ENCODE assay signal across 25 mouse cellular contexts in genomic region chr14:60885361-60885950, GRCm38 (mm10).
DNase-seq lines count a peak whose midpoint lies in the region; ATAC-seq and TF ChIP-seq lines count a peak whose summit lies in the region.
"Had no signal": no experiment of that assay in that cellular context is flagged by ENCODE, and none has a peak within 500 bp of the region (broad histone marks: within the 10 kb centered on the region; RNA-seq: fewer than 3 reads in every experiment).

No protein-coding gene starts in this region.

- intact Hi-C loops in left cerebral cortex, postnatal 4 days (cut with DNase I) = no loop called here
- intact Hi-C loops in left cerebral cortex, postnatal 14 days (cut with DNase I) = no loop called here

- peaks cover 4% of the 10 kb centered on the region for H3K4me1 ChIP-seq in cerebellum, adult 2 months (ENCODE audit: control insufficient read depth, insufficient read depth, low read length)
- H3K4me1 ChIP-seq in hindbrain, embryonic 16.5 days (ENCODE audit: control insufficient read depth, insufficient read depth, low read depth, low read length) = no peaks in the 10 kb centered on the region
- H3K4me1 ChIP-seq: embryonic facial prominence, embryonic 12.5 days; heart, embryonic 15.5 days; limb, embryonic 12.5 days; midbrain, embryonic 12.5 days; neural tube, embryonic 12.5 days had no signal

- no peak for TF ChIP-seq CTCF in cerebellum, adult 2 months (IDR thresholded peaks at IDR 0.05; ENCODE audit: borderline replicate concordance, insufficient read depth, low read depth, low read length)

- H3K9me3 ChIP-seq in hindbrain, embryonic 16.5 days (ENCODE audit: control insufficient read depth, low read length) = 0 out of 2 replicates have a peak, but pooled peaks cover 2% of the 10 kb centered on the region
- H3K9me3 ChIP-seq: hindbrain, embryonic 13.5 days had no signal

- peak; percentile 28 for DNase-seq in adrenal gland, adult 2 months
- no peak for DNase-seq in adrenal gland, postnatal 4 days (ENCODE audit: low spot score in 2 of 2)
- peak; percentile 34 for DNase-seq in left cerebral cortex, postnatal 4 days
- no peak for DNase-seq in left cerebral cortex, postnatal 14 days (ENCODE audit: low spot score in 2 of 2)
- DNase-seq in cerebellum, adult 2 months = peak; percentile 60 to 83
- DNase-seq in cerebellum, postnatal 25 days = peak; percentile 78 to 83
- no peak for DNase-seq in kidney, postnatal 4 days
- DNase-seq: forebrain, postnatal 0 days; heart, postnatal 36 days; kidney, adult 8-10 months; kidney, postnatal 14 days; liver, postnatal 0 days; lung, postnatal 10 days; thymus, postnatal 14 days had no signal

- H3K27me3 ChIP-seq in cerebellum, adult 2 months (ENCODE audit: control insufficient read depth, insufficient read depth, low read length) = no peaks in the 10 kb centered on the region
- no peaks in the 10 kb centered on the region for H3K27me3 ChIP-seq in hindbrain, embryonic 16.5 days (replicated peaks; ENCODE audit: control insufficient read depth, insufficient read depth, low read length)
- H3K27me3 ChIP-seq: embryonic facial prominence, embryonic 12.5 days; heart, embryonic 15.5 days; hindbrain, embryonic 13.5 days; limb, embryonic 12.5 days; midbrain, embryonic 12.5 days; neural tube, embryonic 12.5 days had no signal

- no peak overlapping the region for H3K4me2 ChIP-seq in hindbrain, embryonic 16.5 days (ENCODE audit: low read length)
- H3K4me2 ChIP-seq: embryonic facial prominence, embryonic 12.5 days; heart, embryonic 15.5 days; hindbrain, embryonic 13.5 days; limb, embryonic 12.5 days; liver, embryonic 11.5 days; midbrain, embryonic 12.5 days; neural tube, embryonic 12.5 days had no signal

- H3K4me3 ChIP-seq in cerebellum, adult 2 months (replicated peaks; ENCODE audit: insufficient read depth, low read depth, low read length) = no peak overlapping the region
- no peak overlapping the region for H3K4me3 ChIP-seq in hindbrain, embryonic 16.5 days (ENCODE audit: low read length)
- H3K4me3 ChIP-seq: embryonic facial prominence, embryonic 12.5 days; heart, embryonic 15.5 days; hindbrain, embryonic 13.5 days; layer of hippocampus, adult 2 months; limb, embryonic 12.5 days; midbrain, embryonic 12.5 days; neural tube, embryonic 12.5 days had no signal

- no peak for TF ChIP-seq POLR2A in cerebellum, adult 2 months (IDR thresholded peaks at IDR 0.05; ENCODE audit: borderline replicate concordance, insufficient read depth, low read length)

- no peak for ATAC-seq in hindbrain, embryonic 16.5 days
- ATAC-seq: CD4-positive, CD25-positive, alpha-beta regulatory T cell, adult 4 months; forebrain, postnatal 0 days; inflammation-experienced regulatory T-cells, adult 6 months; liver, postnatal 0 days had no signal

- H3K9ac ChIP-seq in hindbrain, embryonic 16.5 days (ENCODE audit: low read depth, low read length) = no peak overlapping the region
- H3K9ac ChIP-seq: embryonic facial prominence, embryonic 12.5 days; forebrain, postnatal 0 days; heart, embryonic 15.5 days; hindbrain, embryonic 13.5 days; limb, embryonic 12.5 days; liver, postnatal 0 days; midbrain, embryonic 12.5 days; neural tube, embryonic 12.5 days had no signal

- no peaks in the 10 kb centered on the region for H3K36me3 ChIP-seq in hindbrain, embryonic 16.5 days (ENCODE audit: control insufficient read depth, insufficient read depth, low read length)

- H3K27ac ChIP-seq in cerebellum, adult 2 months (ENCODE audit: insufficient read depth, low read length) = peak overlapping the region; percentile 50; the same call in 1 of the 2 replicates
- H3K27ac ChIP-seq in hindbrain, embryonic 16.5 days (ENCODE audit: low read depth, low read length) = no peak overlapping the region
- H3K27ac ChIP-seq: embryonic facial prominence, embryonic 12.5 days; heart, embryonic 15.5 days; hindbrain, embryonic 13.5 days; layer of hippocampus, adult 2 months; limb, embryonic 12.5 days; midbrain, embryonic 12.5 days; neural tube, embryonic 12.5 days had no signal

- 15% methylated on average over 6 of the region's 6 CpGs for WGBS in cerebellum, adult 2 months
- WGBS in hindbrain, embryonic 16.5 days = 45% methylated on average over 6 of the region's 6 CpGs

Comparison
In these comparisons a context has a peak if more than half of its experiments do, and no peak if none do; other contexts are left out.
1. DNase-seq: peak in adrenal gland, adult 2 months (single experiment), left cerebral cortex, postnatal 4 days (single experiment), cerebellum, adult 2 months (2 of 2) and cerebellum, postnatal 25 days (2 of 2); none in adrenal gland, postnatal 4 days (0 of 2), left cerebral cortex, postnatal 14 days (0 of 2) and kidney, postnatal 4 days (0 of 2).